Mouse (Mus musculus) brain, embryonic 14.5 days (tissue): ENCODE data around the gene Olfr509. TPM values are rescaled to one million over a fixed set of nuclear protein-coding genes. Genes with fewer than 3 reads are reported as not detected.
"Not testable (repeated sequence)": the region's sequence is repeated elsewhere in the genome, so short reads cannot be mapped to it uniquely, and the experiment has no call there.

Source experiments
- DNase-seq: peaks from one replicate; pipeline ENCODE4 v3.0.0-alpha.2; 2011; ENCODE audit warnings: low read depth
- CTCF ChIP-seq: fragments of 200-500 bp; IDR thresholded peaks from 2 replicates; pipeline ENCODE4 v1.5.1; 2012; ENCODE audit warnings: inconsistent platforms, mild to moderate bottlenecking, moderate library complexity, borderline replicate concordance; ENCODE audit not compliant: insufficient read depth, insufficient read length; ENCODE audit errors: extremely low read depth
- POLR2A ChIP-seq: fragments of 200-500 bp; IDR thresholded peaks from 2 replicates; pipeline ENCODE4 v1.6.1; 2012; ENCODE audit warnings: mild to moderate bottlenecking, inconsistent platforms, borderline replicate concordance; ENCODE audit not compliant: poor library complexity, insufficient read depth, insufficient read length, severe bottlenecking; ENCODE audit errors: extremely low read depth
- polyA plus RNA-seq: library from polyadenylated mRNA; depleted of rRNA; stranded (reverse); fragments of >200 nt; gene quantifications from 2 replicates; pipeline ENCODE4 v1.2.3, GENCODE M21; 2012; rRNA removed

Gene Olfr509
- not detected in 2 replicates for polyA plus RNA-seq

DNA sequence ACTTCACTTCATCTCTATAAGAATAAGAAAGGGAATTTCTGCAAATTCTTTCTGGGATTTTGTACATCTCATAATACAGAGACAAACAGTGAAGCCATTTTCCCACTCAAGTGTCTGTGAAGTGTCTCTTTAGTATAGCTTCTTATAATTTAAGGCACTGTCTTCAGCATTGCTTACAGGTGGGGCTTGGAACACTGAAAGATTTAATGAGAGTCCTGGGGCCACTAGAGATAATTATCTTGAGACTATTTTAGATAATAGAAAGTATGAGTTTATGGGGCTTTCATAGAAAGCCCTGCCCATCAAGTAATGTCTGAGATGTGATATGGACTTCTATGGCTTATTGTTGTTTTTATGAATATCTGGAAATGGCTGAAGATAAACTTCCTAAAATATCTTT lies at the start of gene Olfr509:
Gene Olfr509 (minus strand): TSS at position 101 of the 400 bp plus-strand sequence.
- TF ChIP-seq CTCF (no peak), POLR2A (no peak)
- DNase-seq, result no peak

DNA sequence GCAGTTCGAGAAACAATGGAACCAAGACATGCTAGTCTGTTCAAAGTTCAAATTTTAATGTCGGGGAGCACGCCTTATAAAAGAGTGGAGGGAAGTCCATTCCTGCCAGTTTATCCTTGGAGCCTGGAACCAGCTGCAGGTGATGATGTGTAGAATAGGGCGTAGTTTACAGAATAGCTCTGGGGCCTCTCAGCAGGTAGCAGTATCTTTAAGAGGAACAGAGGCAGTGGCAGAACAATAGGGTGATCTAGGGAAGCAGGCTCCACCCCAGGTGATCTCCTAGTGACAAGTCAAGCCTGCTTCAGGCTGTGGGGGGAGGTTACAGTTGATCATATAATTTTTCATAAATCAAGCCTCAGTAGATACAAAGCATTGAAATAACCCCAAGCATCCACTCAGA lies 27.2 kb upstream of the Olfr509 start:
- DNase-seq, result no peak
- no peak for TF ChIP-seq CTCF
- no peak for TF ChIP-seq POLR2A

DNA sequence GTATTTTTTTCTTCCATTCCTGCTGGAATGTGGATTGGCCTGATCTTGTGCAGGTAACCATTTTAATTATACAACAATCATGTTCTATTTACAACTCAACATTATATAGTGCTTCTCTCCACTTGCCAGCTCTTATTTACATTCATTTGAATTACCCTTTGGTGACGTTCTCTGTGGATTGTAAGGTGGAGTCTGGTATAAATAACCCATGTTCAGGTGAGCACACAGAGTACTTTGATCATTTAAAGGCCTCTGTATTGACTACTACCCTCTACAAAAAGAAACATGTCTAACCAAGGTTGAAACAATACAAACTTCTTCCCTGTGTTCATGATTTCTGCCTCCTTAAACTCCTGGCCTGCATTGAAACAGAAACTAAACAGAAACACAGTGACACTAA lies 19.4 kb upstream of the Olfr509 start:
- no peak for DNase-seq
- TF ChIP-seq CTCF (no peak), POLR2A (no peak)

DNA sequence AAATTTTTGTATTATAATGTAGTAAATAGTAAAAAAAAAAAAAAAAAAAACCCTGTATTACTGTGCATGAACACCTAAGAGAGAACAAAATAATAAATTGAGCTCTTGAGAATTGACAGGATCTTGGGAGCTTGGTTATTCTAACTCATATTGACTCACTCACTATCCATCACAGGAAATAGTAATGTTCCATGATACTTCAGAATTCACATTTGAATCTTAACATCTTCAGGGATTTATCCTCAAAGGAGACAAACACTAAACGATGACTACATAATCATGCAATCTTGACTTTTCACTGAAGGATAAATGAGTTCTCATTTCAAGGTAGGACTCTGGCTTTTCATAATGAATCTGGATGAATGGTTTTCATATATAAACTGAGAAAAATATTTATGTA lies 14.4 kb upstream of the Olfr509 start, which contains the start of gene Olfr510:
Gene Olfr510 (plus strand): TSS at position 301 of the 400 bp plus-strand sequence.
- no peak for TF ChIP-seq POLR2A
- TF ChIP-seq CTCF, result no peak
- no peak for DNase-seq

DNA sequence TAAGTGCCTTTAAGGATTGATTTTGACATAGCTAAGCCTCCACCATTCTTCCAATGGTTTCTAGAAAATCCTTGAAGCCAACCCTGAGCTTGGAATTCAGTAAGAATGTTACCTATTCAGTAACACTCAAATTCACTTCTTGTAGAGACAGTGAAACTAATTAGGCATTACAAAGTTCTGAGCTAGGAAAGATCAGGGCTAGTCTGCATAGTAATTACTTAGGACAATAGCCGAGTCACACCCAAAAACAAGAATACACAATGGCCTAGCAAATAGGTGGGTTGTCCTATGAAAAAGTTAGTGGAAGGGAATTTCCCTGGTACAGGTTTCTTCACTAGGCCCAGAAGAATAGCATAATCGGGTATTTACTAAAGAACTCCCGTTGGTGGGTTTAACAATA lies 10.7 kb upstream of the Olfr509 start:
- no peak for DNase-seq
- no peak for TF ChIP-seq CTCF
- no peak for TF ChIP-seq POLR2A

DNA sequence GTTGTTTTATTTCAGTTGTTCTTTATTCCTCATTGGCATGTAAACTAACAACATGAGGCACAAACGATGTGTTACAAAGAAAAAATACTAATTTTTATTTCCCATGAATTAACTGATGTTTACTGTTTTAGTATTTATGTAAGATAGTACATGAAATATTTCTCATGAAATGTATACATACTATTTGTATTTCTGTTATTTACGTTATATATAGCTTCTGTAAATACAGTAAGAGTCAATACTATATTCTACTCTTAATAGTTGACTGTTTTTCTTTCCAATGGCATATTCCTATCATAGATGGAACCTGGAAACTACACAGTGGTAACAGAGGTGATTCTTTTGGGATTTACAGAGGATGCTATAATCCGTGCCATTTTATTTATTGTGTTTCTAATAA lies 22.0 kb downstream of the Olfr509 start, which contains the start of gene Olfr508:
Gene Olfr508 (plus strand): TSS at position 301 of the 400 bp plus-strand sequence.
- no peak for TF ChIP-seq CTCF
- TF ChIP-seq POLR2A, result no peak

DNA sequence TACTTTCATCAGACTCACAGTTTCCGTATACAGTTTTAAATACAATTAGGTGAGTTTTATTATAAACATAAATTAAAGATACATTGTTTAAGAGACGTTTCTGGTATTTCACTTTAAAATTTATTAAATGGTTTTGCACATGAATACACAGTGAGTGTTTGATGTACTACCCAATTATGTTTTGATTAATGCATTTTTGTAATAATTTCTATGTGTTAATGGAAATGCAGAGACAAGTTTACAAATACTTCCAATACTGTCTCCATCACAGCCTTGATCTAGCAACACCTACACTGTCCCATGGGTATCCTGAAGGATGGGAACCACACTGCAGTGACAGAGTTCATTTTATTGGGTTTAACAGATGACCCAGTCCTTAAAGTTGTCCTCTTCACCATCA lies 30.2 kb downstream of the Olfr509 start, which contains the start of gene Olfr507:
Gene Olfr507 (plus strand): TSS at position 301 of the 400 bp plus-strand sequence.
- no peak for TF ChIP-seq POLR2A
- no peak for TF ChIP-seq CTCF
- no peak for DNase-seq

More for the DNA sequence above, 22.0 kb downstream of the Olfr509 start, which contains the start of gene Olfr508:
- no peak for DNase-seq

DNA sequence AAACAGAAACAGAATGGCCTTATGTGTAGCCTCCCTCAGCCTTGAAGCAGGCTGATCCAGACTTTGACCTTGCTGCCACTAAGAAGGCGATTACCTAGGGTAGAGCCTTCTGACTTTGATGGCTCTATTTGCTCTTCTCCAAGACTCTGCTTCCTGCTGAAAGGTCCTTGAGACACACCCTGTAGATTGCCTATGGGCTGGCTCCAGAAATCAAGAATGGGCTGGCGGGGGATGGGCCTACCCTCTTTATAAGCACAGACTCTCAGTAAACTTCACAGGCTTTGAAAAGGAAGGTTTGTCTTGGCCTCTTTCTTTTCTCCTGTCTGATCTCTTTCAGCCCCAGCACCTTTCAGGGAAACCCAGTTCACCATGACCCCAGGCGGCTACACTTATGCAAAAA lies 34.9 kb downstream of the Olfr509 start:
- DNase-seq, result not testable (repeated sequence)

DNA sequence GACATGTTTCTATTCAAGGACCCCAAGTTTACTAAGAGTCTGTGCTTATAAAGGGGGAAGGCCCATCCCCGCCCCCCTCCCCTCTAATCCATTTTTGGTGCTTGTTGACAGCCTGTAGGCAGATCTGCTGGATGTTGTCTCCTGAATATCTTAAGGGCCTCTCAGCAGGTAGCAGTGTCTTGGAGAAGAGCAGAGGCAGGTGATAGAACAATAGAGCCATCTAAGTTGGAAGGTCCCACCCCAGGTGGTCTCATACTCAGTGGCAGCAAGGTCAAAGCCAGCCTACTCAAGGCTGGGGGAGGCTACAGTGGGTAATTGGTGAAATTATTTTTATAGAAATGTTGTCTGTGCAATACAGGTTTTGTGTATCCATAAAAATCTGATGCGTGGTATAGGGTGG lies 37.6 kb downstream of the Olfr509 start:
- no peak for TF ChIP-seq CTCF
- no peak for TF ChIP-seq POLR2A
- DNase-seq, result no peak

DNA sequence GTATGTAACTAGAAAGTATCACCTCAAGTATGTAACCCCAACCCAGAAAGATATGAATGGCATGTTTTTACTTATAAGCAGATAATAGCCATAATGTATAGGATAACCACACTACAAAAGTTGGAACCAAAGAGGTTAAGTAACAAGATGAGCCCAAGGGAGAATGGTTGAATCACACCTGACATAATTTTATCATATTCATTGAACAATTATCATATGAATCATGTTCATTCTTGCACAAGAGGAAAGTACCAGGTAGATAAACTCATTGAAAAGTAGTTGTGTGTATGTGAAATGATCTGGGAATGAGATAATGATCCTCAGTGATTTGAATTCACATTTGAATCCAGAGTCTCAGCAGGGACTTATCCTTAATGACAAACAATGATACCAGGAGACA lies 41.2 kb downstream of the Olfr509 start, which contains the start of gene Olfr506:
Gene Olfr506 (plus strand): TSS at position 301 of the 400 bp plus-strand sequence.
- no peak for DNase-seq
- no peak for TF ChIP-seq POLR2A
- TF ChIP-seq CTCF, result no peak

DNA sequence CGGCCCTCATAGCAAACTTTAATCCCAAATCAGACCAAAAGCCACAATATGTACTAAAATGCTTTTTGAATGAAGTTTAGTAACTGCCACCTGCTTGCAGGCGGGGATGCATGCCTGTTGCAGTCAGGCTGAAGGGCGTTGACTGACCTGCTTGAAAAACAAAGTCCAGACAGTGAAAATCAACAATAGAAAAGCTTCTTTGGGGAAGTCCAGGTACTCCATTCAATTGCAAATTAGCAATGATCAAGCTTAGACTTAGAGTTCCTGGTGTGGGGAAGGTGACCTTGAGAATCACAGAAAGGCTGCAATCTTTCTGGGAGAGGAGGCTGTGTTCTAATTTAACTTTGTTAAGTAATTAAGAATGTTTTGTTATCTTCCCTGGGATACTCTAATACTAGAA lies 49.8 kb downstream of the Olfr509 start:
- not testable (repeated sequence) for DNase-seq

Other genes starting within 250 kb of the Olfr509 start
- not detected in 2 replicates for gene Olfr497, start 231.5 kb downstream of the Olfr509 start, polyA plus RNA-seq
- gene Olfr498, start 186.6 kb downstream of the Olfr509 start, polyA plus RNA-seq, result not detected in 2 replicates
- gene Olfr502, start 126.8 kb downstream of the Olfr509 start, polyA plus RNA-seq, result not detected in 2 replicates
- not detected in 2 replicates for gene Olfr503, start 107.4 kb downstream of the Olfr509 start, polyA plus RNA-seq
- gene Olfr504, start 86.1 kb downstream of the Olfr509 start, polyA plus RNA-seq, result not detected in 2 replicates
- gene Olfr506, start 41.1 kb downstream of the Olfr509 start, polyA plus RNA-seq, result 0.01 TPM in 1 of 2 replicates, not detected in the other
- not detected in 2 replicates for gene Olfr507, start 30.1 kb downstream of the Olfr509 start, polyA plus RNA-seq
- gene Olfr508, start 21.9 kb downstream of the Olfr509 start, polyA plus RNA-seq, result not detected in 2 replicates
- gene Olfr510, start 14.5 kb upstream of the Olfr509 start, polyA plus RNA-seq, result not detected in 2 replicates
- not detected in 2 replicates for gene Olfr512, start 61.4 kb upstream of the Olfr509 start, polyA plus RNA-seq
- gene Olfr513, start 99.1 kb upstream of the Olfr509 start, polyA plus RNA-seq, result not detected in 2 replicates
- not detected in 2 replicates for gene Olfr514, start 174.1 kb upstream of the Olfr509 start, polyA plus RNA-seq
- gene Olfr516, start 198.6 kb upstream of the Olfr509 start, polyA plus RNA-seq, result not detected in 2 replicates
- not detected in 2 replicates for gene Olfr517, start 220.5 kb upstream of the Olfr509 start, polyA plus RNA-seq
- not detected in 2 replicates for gene Olfr518, start 233.1 kb upstream of the Olfr509 start, polyA plus RNA-seq
- gene Olfr519, start 242.5 kb upstream of the Olfr509 start, polyA plus RNA-seq, result not detected in 2 replicates